Mouse (Mus musculus) common myeloid progenitor, adult 5-6 weeks (primary cell): ENCODE results near the gene Adgrb3. TPM values are rescaled to one million over a fixed set of nuclear protein-coding genes. Genes with fewer than 3 reads are reported as not detected.
"Not testable (repeated sequence)": the region's sequence is repeated elsewhere in the genome, so short reads cannot be mapped to it uniquely, and the experiment has no call there.

ENCODE experiments used
- ATAC-seq: replicated peaks from 2 replicates; pipeline ENCODE4 v1.8.0; 2016; ENCODE audit warnings: low read depth, mild to moderate bottlenecking, moderate TSS enrichment, inconsistent platforms; ENCODE audit not compliant: poor library complexity, severe bottlenecking
- total RNA-seq: library from RNA; stranded (forward); fragments of 200-1000, 187-1606 nt; gene quantifications from 2 replicates; pipeline ENCODE4 v1.2.3, GENCODE M21; 2017

The Adgrb3 gene
- total RNA-seq, 1 experiment from 2014 or later: not detected

- ATAC-seq: no peak
These were observed 771.9 kb downstream of the Adgrb3 start for GRCm38 (mm10) chr1:25057656-25058055.

GRCm38 (mm10) chr1:25057212-25057611 is 772.3 kb downstream of the Adgrb3 start:
- no peak for ATAC-seq

- no peak for ATAC-seq
These were observed 787.4 kb downstream of the Adgrb3 start for GRCm38 (mm10) chr1:25042091-25042490.

GRCm38 (mm10) chr1:25034161-25034560 is 795.3 kb downstream of the Adgrb3 start:
- ATAC-seq: no peak

GRCm38 (mm10) chr1:25033155-25034095 is 796.1 kb downstream of the Adgrb3 start:
- ATAC-seq: no peak

- ATAC-seq: no peak
These were observed 806.4 kb downstream of the Adgrb3 start for GRCm38 (mm10) chr1:25023156-25023555.

- ATAC-seq: not testable (repeated sequence)
These were observed 811.7 kb downstream of the Adgrb3 start for GRCm38 (mm10) chr1:25017851-25018250.
